Mouse (Mus musculus) MEL (cell line): Measurements from ENCODE around the gene Traip. TPM values are rescaled to one million over a fixed set of nuclear protein-coding genes. Genes with fewer than 3 reads are reported as not detected.
A peak's percentile ranks its signal among the peaks of the same experiment; 100 is the strongest.

Source experiments
- DNase-seq: peaks from one replicate; pipeline ENCODE4 v3.0.0; 2011; ENCODE audit warnings: low read depth, low spot score
- H3K27ac ChIP-seq: 2 replicates; pipeline ENCODE4 v1.5.1; 2012; ENCODE audit warnings: low read depth, mild to moderate bottlenecking, control low read depth, low read length, moderate library complexity; ENCODE audit not compliant: control insufficient read depth
- H3K27me3 ChIP-seq, 2 experiments: fragments of 150-350 bp in 1 of 2; sonication (generic) in 1 of 2; 2 replicates each; pipeline ENCODE4 v1.6.1; 2012; ENCODE audit warnings: low read length in 2 of 2, mild to moderate bottlenecking in 2 of 2, improper control_type of control experiment in 1 of 2, moderate library complexity in 1 of 2; ENCODE audit not compliant: insufficient read depth in 2 of 2, control insufficient read depth in 1 of 2
- H3K36me3 ChIP-seq, 2 experiments: 2 replicates each; pipeline ENCODE4 v1.6.1; 2012 to 2014; ENCODE audit warnings: low read length in 2 of 2, improper control_type of control experiment in 1 of 2, inconsistent platforms in 1 of 2, mild to moderate bottlenecking in 1 of 2; ENCODE audit not compliant: insufficient read depth in 2 of 2, control insufficient read depth in 1 of 2
- H3K4me1 ChIP-seq, 2 experiments: fragments of 150-350 bp in 1 of 2; sonication (generic) in 1 of 2; 2 replicates each; pipeline ENCODE4 v1.6.1; 2012; ENCODE audit warnings: low read length in 2 of 2, improper control_type of control experiment in 1 of 2, mild to moderate bottlenecking in 1 of 2; ENCODE audit not compliant: insufficient read depth in 2 of 2, control insufficient read depth in 1 of 2
- H3K4me3 ChIP-seq, 2 experiments: fragments of 150-350 bp in 1 of 2; sonication (generic) in 1 of 2; 2 replicates each; pipeline ENCODE4 v1.5.1; 2012; ENCODE audit warnings: low read depth in 2 of 2, low read length in 2 of 2, mild to moderate bottlenecking in 2 of 2, moderate library complexity in 2 of 2, control low read depth in 1 of 2, improper control_type of control experiment in 1 of 2; ENCODE audit not compliant: control insufficient read depth in 1 of 2, insufficient read depth in 1 of 2
- H3K79me2 ChIP-seq: 2 replicates; pipeline ENCODE4 v1.6.1; 2012; ENCODE audit warnings: mild to moderate bottlenecking, low read length, moderate library complexity; ENCODE audit not compliant: control insufficient read depth, poor library complexity, insufficient read depth
- H3K9ac ChIP-seq: 2 replicates; pipeline ENCODE4 v1.6.1; 2012; ENCODE audit warnings: low read depth, mild to moderate bottlenecking, control low read depth, low read length, moderate library complexity; ENCODE audit not compliant: control insufficient read depth, poor library complexity, severe bottlenecking
- H3K9me3 ChIP-seq: fragments of 150-350 bp; sonication (generic); replicated peaks from 2 replicates; pipeline ENCODE4 v1.6.1; 2012; ENCODE audit warnings: mild to moderate bottlenecking, low read length, improper control_type of control experiment, moderate library complexity; ENCODE audit not compliant: insufficient read depth
- CHD1 ChIP-seq: IDR thresholded peaks from 2 replicates; pipeline ENCODE4 v1.6.1; 2012; ENCODE audit warnings: low read depth, mild to moderate bottlenecking, inconsistent platforms, low read length, improper control_type of control experiment
- CHD2 ChIP-seq: IDR thresholded peaks from 2 replicates; pipeline ENCODE4 v1.6.1; 2011; ENCODE audit warnings: low read length, improper control_type of control experiment
- CTCF ChIP-seq, 3 experiments: IDR thresholded peaks in 2 of 3; conservative IDR thresholded peaks in 1 of 3; 2 replicates each; pipeline ENCODE4 v1.5.1; 2011 to 2012; ENCODE audit warnings: low read length in 3 of 3, low read depth in 2 of 3, mild to moderate bottlenecking in 2 of 3, improper control_type of control experiment in 1 of 3, inconsistent platforms in 1 of 3, mixed read lengths in 1 of 3, moderate library complexity in 1 of 3; ENCODE audit not compliant: control insufficient read depth in 1 of 3, insufficient read depth in 1 of 3, poor library complexity in 1 of 3, severe bottlenecking in 1 of 3
- E2F4 ChIP-seq: IDR thresholded peaks from 2 replicates; pipeline ENCODE4 v1.6.1; 2011; ENCODE audit warnings: low read depth, low read length, improper control_type of control experiment, borderline replicate concordance
- EP300 ChIP-seq, 2 experiments: IDR thresholded peaks; 2 replicates each; pipeline ENCODE4 v1.6.1; 2011; ENCODE audit warnings: improper control_type of control experiment in 2 of 2, low read length in 2 of 2, low read depth in 1 of 2, mild to moderate bottlenecking in 1 of 2
- GABPA ChIP-seq: IDR thresholded peaks from 2 replicates; pipeline ENCODE4 v1.6.1; 2012; ENCODE audit warnings: low read depth, mild to moderate bottlenecking, inconsistent platforms, low read length, improper control_type of control experiment, moderate library complexity
- GATA1 ChIP-seq: IDR thresholded peaks from 2 replicates; pipeline ENCODE4 v1.6.1; 2011; ENCODE audit warnings: low read depth, low read length, improper control_type of control experiment
- KAT2A ChIP-seq: conservative IDR thresholded peaks from 2 replicates; pipeline ENCODE4 v1.6.1; 2012; ENCODE audit warnings: low read depth, low read length, improper control_type of control experiment, inconsistent platforms
- MAX ChIP-seq: IDR thresholded peaks from 2 replicates; pipeline ENCODE4 v1.6.1; 2011; ENCODE audit warnings: low read length, improper control_type of control experiment
- MAZ ChIP-seq: IDR thresholded peaks from 2 replicates; pipeline ENCODE4 v1.6.1; 2012; ENCODE audit warnings: low read depth, mild to moderate bottlenecking, inconsistent platforms, low read length, improper control_type of control experiment
- MEF2A ChIP-seq: IDR thresholded peaks from 2 replicates; pipeline ENCODE4 v1.6.1; 2014; ENCODE audit warnings: low read depth, mild to moderate bottlenecking, inconsistent platforms, low read length, improper control_type of control experiment; ENCODE audit not compliant: poor library complexity, insufficient replicate concordance, severe bottlenecking; ENCODE audit errors: extremely low read depth
- MXI1 ChIP-seq: IDR thresholded peaks from 2 replicates; pipeline ENCODE4 v1.6.1; 2011; ENCODE audit warnings: mild to moderate bottlenecking, low read depth, low read length, improper control_type of control experiment
- MYB ChIP-seq: IDR thresholded peaks from 2 replicates; pipeline ENCODE4 v1.6.1; 2011; ENCODE audit warnings: mild to moderate bottlenecking, low read depth, low read length, improper control_type of control experiment
- MYC ChIP-seq: IDR thresholded peaks from 2 replicates; pipeline ENCODE4 v1.6.1; 2011; ENCODE audit warnings: low read depth, mild to moderate bottlenecking, low read length, improper control_type of control experiment, moderate library complexity
- NELFE ChIP-seq: IDR thresholded peaks from 2 replicates; pipeline ENCODE4 v1.6.1; 2011; ENCODE audit warnings: low read depth, low read length, improper control_type of control experiment
- POLR2A ChIP-seq, 2 experiments: IDR thresholded peaks; 2 replicates each; pipeline ENCODE4 v1.6.1; 2011 to 2012; ENCODE audit warnings: low read length in 2 of 2, mild to moderate bottlenecking in 2 of 2, control low read depth in 1 of 2, improper control_type of control experiment in 1 of 2, low read depth in 1 of 2, moderate library complexity in 1 of 2; ENCODE audit not compliant: control insufficient read depth in 1 of 2, insufficient read depth in 1 of 2, poor library complexity in 1 of 2
- POLR2AphosphoS2 ChIP-seq: IDR thresholded peaks from 2 replicates; pipeline ENCODE4 v1.6.1; 2011; ENCODE audit warnings: low read length, improper control_type of control experiment
- RCOR1 ChIP-seq: IDR thresholded peaks from 2 replicates; pipeline ENCODE4 v1.6.1; 2012; ENCODE audit warnings: low read depth, mild to moderate bottlenecking, inconsistent platforms, low read length, improper control_type of control experiment
- SIN3A ChIP-seq: IDR thresholded peaks from 2 replicates; pipeline ENCODE4 v1.6.1; 2012; ENCODE audit warnings: low read length, improper control_type of control experiment, inconsistent platforms
- SMC3 ChIP-seq: IDR thresholded peaks from 2 replicates; pipeline ENCODE4 v1.6.1; 2011; ENCODE audit warnings: low read depth, low read length, improper control_type of control experiment
- TAL1 ChIP-seq: IDR thresholded peaks from 2 replicates; pipeline ENCODE4 v1.6.1; 2012; ENCODE audit warnings: mild to moderate bottlenecking, inconsistent platforms, low read length, moderate library complexity, mixed read lengths
- ZKSCAN1 ChIP-seq: IDR thresholded peaks from 2 replicates; pipeline ENCODE4 v1.6.1; 2012; ENCODE audit warnings: low read depth, mild to moderate bottlenecking, inconsistent platforms, low read length, improper control_type of control experiment, moderate library complexity
- polyA plus RNA-seq, 2 experiments: library from polyadenylated mRNA; stranded (reverse) in 1 of 2; unstranded in 1 of 2; fragments of >175 nt in 1 of 2; fragments of >200 nt in 1 of 2; gene quantifications; 2 replicates each; pipeline versions ENCODE4 v1.2.1 to v1.2.4; 2012; ENCODE audit warnings: low replicate concordance in 2 of 2, low read depth in 1 of 2; ENCODE audit not compliant: insufficient read length in 2 of 2, insufficient read depth in 1 of 2, missing spikeins in 1 of 2
- total RNA-seq: library from RNA; depleted of rRNA; stranded (reverse); fragments of 300-350 nt; gene quantifications from 2 replicates; pipeline ENCODE4 v1.2.3, GENCODE M21; 2012

Traip gene
- total and polyA plus RNA-seq, 3 experiments, result 43.6 to 65.2 TPM; not detected in 1

DNA sequence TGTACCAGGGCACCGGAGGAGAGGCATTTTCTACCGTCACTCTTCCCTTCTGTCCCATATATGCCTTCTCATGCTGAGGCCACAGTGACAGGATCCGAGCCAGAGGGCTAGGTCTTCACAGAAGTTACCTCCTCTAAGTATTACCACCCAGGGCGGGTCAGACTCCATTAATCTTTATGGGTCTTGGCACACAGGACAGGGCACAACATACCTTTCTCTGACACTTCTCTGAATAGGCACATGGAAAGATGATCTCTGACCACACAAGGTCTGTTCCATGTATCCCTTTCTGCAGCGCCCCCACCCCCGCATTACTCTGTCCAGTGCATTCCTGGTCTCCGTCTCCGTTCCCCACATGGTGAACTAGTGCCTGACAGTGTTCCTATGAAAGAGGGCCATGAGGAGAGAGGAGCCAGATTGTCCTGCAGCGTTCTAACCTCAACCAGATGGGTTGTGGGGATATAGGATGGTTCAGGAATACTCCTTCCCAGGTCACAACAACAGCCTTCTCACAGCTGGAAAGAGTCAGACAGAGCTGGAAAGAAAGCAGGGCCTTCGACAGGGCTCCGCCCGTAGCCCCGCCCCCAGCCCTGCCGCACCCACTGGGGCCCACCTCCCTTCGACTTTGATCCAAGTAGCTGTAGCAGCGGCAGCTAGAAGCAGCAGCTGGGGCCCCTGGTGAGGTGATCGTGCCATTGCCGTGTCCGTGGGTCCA, 43.5 kb upstream of the Traip start, which contains the start of gene Mst1r:
Gene Mst1r, plus strand, starts transcription at position 622 of the 715 bp plus-strand sequence.
- peak; percentile 82 for DNase-seq

DNA sequence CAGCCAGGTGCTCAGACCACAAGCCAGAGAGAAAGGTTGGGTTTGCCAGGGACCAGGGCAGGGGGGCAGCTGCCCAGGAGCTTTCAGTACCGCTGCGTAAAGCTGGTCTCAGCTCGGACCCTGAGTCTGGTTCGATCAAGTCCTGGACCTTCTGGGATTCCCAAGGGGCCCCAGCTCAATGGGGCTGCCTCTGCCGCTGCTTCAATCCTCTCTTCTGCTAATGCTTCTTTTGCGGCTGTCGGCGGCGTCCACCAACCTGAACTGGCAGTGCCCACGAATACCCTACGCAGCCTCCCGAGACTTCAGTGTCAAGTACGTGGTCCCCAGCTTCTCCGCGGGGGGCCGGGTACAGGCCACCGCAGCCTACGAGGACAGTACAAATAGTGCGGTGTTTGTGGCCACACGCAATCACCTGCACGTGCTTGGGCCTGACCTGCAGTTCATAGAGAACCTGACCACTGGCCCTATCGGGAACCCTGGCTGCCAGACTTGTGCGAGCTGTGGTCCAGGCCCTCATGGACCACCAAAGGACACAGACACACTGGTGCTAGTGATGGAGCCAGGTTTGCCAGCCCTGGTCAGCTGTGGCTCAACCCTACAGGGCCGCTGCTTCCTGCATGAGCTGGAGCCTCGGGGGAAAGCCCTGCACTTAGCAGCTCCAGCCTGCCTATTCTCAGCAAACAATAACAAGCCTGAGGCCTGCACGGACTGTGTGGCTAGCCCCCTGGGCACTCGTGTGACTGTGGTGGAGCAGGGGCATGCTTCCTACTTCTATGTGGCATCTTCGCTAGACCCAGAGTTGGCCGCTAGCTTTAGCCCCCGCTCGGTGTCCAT, 42.8 kb upstream of the Traip start:
- peak overlapping the region; percentile 35 to 50; a peak in 2 of 4 replicates for H3K4me3 ChIP-seq
- TF ChIP-seq ZKSCAN1, result no peak
- no peak for TF ChIP-seq RCOR1
- no peak for TF ChIP-seq CHD2
- TF ChIP-seq MAZ, result no peak
- no peak for TF ChIP-seq SIN3A
- TF ChIP-seq MAX, result no peak
- TF ChIP-seq MXI1, result no peak; the same call in 1 of the 2 replicates
- TF ChIP-seq TAL1, result no peak
- TF ChIP-seq MYC, result no peak
- TF ChIP-seq CTCF (IDR thresholded peaks at IDR 0.05 in 2 of 3, conservative IDR thresholded peaks at IDR 0.05 in 1 of 3; ENCODE audit: control insufficient read depth in 1 of 3, insufficient read depth in 1 of 3, low read depth in 2 of 3, low read length in 3 of 3, poor library complexity in 1 of 3, severe bottlenecking in 1 of 3), result no peak
- TF ChIP-seq GABPA, result no peak
- no peak for TF ChIP-seq SMC3
- no peak for TF ChIP-seq KAT2A
- TF ChIP-seq POLR2A (IDR thresholded peaks at IDR 0.05; ENCODE audit: control insufficient read depth in 1 of 2, insufficient read depth in 1 of 2, low read depth in 1 of 2, low read length in 2 of 2, poor library complexity in 1 of 2), result no peak
- TF ChIP-seq MYB, result no peak
- TF ChIP-seq POLR2AphosphoS2, result no peak
- TF ChIP-seq CHD1, result no peak
- no peak for TF ChIP-seq NELFE
- TF ChIP-seq E2F4, result no peak
- no peak for TF ChIP-seq MEF2A
- H3K79me2 ChIP-seq, result no peaks in the 10 kb centered on the region; the same call in 1 of the 2 replicates
- H3K36me3 ChIP-seq, result peaks cover 0 to 29% of the 10 kb centered on the region in 2 experiments; a peak in 2 of 4 replicates
- H3K4me1 ChIP-seq, result peaks cover 5 to 38% of the 10 kb centered on the region in 2 experiments
- H3K27me3 ChIP-seq, result no peaks in the 10 kb centered on the region
- no peaks in the 10 kb centered on the region for H3K9me3 ChIP-seq
- no peak for DNase-seq
- H3K27ac ChIP-seq, result peak overlapping the region; percentile 95; the same call in 1 of the 2 replicates
- H3K9ac ChIP-seq, result peak overlapping the region; percentile 49

More for the DNA sequence above, 43.5 kb upstream of the Traip start, which contains the start of gene Mst1r:
- Histone ChIP-seq H3K4me3 (peak within 1 kb of the TSS; percentile 35 to 50; a peak in 3 of 4 replicates), H3K79me2 (no peaks in the 10 kb centered on the region; the same call in 1 of the 2 replicates), H3K9ac (peak within 1 kb of the TSS; percentile 49), H3K27ac (peak within 1 kb of the TSS; percentile 95), H3K36me3 (peaks cover 0 to 29% of the 10 kb centered on the region in 2 experiments; a peak in 2 of 4 replicates), H3K9me3 (no peaks in the 10 kb centered on the region), H3K27me3 (no peaks in the 10 kb centered on the region), H3K4me1 (peaks cover 5 to 38% of the 10 kb centered on the region in 2 experiments)
- TF ChIP-seq NELFE (peak; percentile 45), EP300 (IDR thresholded peaks at IDR 0.05; ENCODE audit: low read depth in 1 of 2, low read length in 2 of 2) (no peak), E2F4 (no peak), POLR2A (IDR thresholded peaks at IDR 0.05; ENCODE audit: control insufficient read depth in 1 of 2, insufficient read depth in 1 of 2, low read depth in 1 of 2, low read length in 2 of 2, poor library complexity in 1 of 2) (peak in 1 of 2 experiments; percentile 45; a peak in 1 of 4 replicates), MXI1 (no peak; the same call in 1 of the 2 replicates), SMC3 (no peak), POLR2AphosphoS2 (no peak), GATA1 (no peak)
